Mouse (Mus musculus): ENCODE data around the gene Csf2rb2. TPM values are rescaled to one million over a fixed set of nuclear protein-coding genes. Genes with fewer than 3 reads are reported as not detected.
"Not testable (repeated sequence)": the region's sequence is repeated elsewhere in the genome, so short reads cannot be mapped to it uniquely, and the experiment has no call there.

The Csf2rb2 gene
- total RNA-seq (2017) = 7.3 and 8.1 TPM in 2 replicates

DNA sequence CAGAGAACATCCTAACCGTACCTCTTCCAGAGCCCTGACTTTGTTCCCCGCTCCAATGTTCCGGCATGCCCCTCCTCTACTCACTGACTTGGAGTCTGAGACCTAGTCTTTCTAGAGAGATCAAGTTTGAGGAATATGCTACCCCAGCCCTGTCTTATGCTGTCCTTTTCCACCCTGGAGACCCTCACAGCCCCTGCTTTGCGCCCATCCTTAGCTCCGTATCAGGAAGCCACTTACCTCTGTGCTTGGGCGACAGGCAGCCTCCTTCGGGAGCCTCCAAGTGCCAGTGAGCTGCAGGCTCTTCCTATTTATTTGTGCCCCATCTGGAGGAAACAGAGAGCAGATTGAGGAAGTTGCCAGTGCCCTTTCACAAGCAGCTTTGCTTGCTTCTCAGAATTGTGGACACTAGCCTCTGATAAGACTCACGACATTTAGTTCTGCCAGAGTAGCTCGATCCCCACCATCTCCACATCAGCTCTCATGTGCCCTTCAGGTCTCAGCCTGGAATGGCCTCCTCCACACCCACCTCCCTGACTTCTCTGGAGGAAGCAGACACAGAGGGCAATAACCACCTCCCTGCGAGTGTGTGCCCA is at the start of gene Csf2rb2:
Csf2rb2 (minus strand) TSS at position 381 of the 593 bp plus-strand sequence.
- peak; percentile 43 for ATAC-seq (ENCODE audit: extremely low read depth, insufficient number of reproducible peaks, low FRiP score, poor library complexity, severe bottlenecking)

DNA sequence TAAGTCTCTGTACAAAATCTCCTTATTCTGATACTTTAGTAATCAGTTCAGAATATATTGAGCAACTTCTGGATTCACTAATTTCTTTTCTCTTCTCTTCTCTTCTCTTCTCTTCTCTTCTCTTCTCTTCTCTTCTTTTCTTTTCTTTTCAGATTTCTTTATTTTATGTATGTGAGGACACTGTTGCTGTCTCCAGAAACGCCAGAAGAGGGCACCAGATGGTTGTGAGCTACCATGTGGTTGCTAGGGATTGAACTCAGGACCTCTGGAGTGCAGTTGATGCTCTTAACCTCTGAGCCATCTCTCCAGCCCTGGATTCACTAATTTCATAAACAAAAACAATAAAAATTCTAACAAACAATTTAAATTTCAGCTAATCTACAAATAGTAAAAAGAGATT is 49.4 kb upstream of the Csf2rb2 start:
- no peak for ATAC-seq (ENCODE audit: extremely low read depth, insufficient number of reproducible peaks, low FRiP score, poor library complexity, severe bottlenecking)

DNA sequence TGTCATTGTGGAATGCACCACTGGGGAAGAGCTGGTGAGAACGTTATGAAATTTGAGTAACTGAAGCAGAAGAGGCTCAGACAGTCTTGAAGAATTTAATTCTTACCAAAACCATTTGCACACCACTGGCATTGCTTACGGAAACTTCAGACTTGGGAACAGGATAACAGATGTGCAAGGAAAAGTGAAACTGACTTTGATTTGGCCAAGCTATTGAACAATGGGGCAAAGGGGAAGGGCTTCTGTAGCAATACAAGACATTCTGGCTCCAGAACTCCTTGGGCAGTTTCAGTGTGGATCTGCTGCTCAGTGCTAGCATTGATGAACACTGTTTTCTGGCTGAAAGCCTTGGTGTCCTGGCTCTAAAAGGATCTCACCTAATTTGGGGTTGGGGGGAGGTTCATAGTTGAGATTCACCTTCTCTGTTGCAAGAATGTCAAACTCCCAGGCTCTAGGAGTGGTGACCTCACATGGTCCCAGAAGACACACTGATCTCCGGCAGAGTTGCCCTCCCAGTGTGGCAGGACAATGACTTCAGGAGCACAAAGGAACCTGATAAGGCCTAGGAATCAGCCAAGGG is 46.2 kb upstream of the Csf2rb2 start:
- no peak for ATAC-seq (ENCODE audit: extremely low read depth, insufficient number of reproducible peaks, low FRiP score, poor library complexity, severe bottlenecking)

DNA sequence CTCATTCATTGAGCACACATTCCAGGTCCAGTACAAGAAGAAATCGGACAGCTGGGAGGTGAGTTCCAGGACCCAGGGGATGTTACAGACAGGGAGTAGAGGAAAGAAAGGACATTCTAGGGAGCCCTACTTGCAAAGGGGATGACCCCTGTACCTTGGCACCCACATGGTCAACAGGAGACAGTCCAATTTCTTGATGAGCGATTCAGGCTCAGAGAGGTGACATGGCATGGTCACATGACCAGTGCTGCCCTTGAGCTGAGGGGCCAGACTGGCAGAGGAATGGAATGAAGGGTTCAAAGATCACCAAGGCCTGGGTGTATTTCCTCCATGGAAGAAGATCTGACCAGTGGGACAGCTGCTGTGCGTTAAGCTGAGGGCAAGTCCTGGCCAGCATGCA is 39.0 kb upstream of the Csf2rb2 start:
- no peak for ATAC-seq (ENCODE audit: extremely low read depth, insufficient number of reproducible peaks, low FRiP score, poor library complexity, severe bottlenecking)

DNA sequence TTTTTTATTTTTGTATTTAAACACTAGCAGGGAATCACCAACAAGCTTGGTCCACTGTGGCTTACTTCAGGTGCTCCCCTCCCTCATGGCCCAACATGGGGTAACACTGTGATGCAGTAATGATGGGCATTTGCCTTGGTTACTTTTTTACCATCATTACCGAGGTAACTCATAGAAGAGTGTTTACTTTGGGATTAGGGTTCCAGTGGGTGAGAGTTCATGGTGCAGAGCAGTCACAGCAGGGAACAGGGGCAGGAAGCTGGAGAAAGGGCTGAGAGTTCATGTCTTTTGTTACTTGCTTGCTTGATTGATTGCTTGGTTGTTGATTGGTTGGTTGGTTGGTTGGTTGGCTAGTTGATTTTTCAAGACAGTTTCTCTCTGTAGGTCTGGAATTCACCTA is 38.2 kb upstream of the Csf2rb2 start:
- no peak for ATAC-seq (ENCODE audit: extremely low read depth, insufficient number of reproducible peaks, low FRiP score, poor library complexity, severe bottlenecking)

DNA sequence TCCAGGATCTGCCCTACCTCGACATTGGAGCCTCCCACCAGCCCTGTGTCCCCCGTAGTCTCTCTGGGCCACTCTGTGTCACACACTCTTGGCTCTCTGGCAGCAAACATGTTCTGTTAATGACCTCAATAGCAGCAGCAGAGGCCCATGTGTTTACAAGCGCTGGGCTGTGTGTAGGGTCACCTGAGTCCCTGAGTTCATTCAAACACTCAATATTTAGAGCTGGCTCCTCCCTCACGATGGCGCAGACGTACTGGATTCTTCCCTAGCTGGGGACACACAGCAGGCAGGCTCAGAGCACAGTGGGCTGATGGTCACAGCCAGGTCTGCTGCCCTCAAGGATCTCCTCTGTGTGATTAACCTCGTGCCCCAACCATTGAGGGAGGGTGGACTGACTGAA is 35.4 kb upstream of the Csf2rb2 start:
- not testable (repeated sequence) for ATAC-seq (ENCODE audit: extremely low read depth, insufficient number of reproducible peaks, low FRiP score, poor library complexity, severe bottlenecking)

DNA sequence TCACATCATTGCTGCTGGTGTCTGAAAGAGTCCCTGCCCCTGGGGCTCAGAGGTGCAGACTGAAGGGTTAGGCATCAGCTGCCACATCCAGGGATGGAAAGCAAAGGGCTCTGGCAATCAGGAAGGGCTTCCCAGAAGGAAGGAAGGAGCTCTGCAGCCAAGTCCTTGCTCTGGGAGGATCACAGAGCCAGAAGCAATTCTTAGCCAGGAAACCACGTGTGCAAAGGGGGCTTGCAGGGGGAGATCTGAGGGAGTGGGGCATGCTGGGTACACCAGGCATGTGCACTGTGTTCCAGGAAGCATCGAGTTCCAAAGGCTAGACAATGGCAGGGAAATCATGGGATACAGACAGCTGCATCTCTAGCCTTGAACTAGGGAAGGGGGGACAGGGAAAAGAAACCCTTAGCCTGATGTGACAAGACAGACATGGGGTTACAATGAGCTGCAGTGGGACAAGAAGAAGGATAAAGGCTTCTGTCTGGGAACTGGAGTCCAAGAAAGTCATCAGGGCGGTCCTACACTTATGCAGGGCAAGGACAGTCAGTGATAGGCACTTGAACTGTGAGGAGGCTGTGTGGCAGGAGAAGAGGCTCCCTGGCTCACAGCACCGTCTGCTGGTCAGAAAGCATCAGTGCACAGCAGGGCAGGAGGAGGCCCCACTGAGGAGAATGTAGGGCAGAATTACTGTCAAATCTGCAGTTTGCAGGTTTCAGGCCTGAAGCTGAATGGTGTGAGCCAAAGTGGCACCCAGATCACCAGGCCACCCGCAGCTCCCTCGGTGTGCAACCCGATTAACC is 34.3 kb upstream of the Csf2rb2 start:
- peak; percentile 78 for ATAC-seq (ENCODE audit: extremely low read depth, insufficient number of reproducible peaks, low FRiP score, poor library complexity, severe bottlenecking)

DNA sequence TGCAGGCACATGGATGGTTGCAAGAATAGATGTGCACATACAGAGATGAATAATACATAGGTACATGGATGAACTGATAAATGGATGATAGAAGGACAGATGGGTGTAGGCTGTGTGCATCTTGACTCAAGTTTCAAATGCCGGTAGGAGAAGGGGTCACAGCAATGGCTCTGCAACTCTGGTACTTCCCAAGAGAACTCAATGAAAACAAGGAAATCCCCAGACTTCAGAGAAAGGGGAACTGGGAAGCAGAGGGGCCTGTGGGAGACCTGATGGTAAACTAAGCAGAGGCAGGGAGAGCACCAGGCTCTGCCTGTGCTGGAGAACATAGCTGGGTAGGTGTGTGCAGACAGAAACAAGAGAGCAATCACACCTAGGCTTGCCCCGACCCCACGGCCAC is 28.9 kb upstream of the Csf2rb2 start:
- no peak for ATAC-seq (ENCODE audit: extremely low read depth, insufficient number of reproducible peaks, low FRiP score, poor library complexity, severe bottlenecking)

DNA sequence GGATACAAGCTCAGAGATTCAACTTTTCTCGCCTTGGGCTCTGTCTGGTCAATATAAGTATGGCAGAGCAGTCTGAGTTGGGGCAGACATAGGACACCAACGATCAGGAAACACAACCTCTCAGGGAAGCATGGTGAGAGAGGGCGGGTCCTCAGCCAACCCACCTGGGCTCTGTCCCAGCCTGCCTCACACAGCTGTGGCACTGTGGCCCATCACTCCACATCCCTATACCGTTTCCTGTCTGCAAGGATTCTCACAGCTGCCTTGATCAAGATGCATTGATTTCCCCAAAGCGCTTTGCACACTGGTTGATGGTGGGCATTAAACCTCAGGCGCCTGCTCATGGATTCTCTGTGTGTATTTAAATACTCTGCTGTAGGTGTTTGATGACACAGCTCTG is 27.5 kb upstream of the Csf2rb2 start:
- ATAC-seq (ENCODE audit: extremely low read depth, insufficient number of reproducible peaks, low FRiP score, poor library complexity, severe bottlenecking) = no peak

DNA sequence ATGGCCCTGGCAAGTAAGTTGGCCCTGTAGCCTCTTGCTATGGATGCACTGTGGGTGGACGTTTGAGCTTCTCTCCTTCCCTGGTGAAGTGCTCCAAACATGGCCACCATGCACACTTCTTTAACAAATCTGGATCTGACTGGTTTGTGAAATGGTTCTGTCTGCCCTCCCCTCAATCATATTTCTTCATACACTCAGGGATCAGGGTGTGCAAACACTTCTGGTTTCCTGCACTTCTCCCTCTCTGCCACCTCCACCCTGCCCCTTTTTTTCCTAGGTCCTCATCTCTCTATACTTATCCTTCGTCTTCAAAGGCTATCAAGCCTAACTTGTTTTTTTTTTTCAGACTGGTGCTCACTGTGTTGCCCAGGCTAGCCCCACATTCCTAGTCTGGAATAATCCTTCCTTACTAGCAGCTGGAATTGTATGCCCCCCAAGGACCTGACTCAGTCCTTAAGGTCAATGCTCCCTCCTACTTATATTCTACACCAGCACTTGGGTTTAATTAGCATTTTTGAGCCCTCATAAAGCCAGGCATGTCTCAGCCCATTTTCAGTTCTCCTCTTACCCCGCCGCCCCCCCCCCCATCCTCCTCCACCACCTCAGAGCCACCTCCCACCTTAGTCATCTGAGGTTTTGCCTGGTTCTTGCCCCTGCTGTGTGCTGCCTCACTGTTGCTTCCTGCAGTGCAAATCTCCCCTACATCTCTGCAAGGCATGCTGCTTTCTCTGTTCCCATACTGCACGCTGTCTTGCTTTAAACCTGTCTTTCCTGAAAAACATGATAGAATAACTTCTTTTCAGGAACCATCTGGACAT is 26.2 kb upstream of the Csf2rb2 start:
- ATAC-seq (ENCODE audit: extremely low read depth, insufficient number of reproducible peaks, low FRiP score, poor library complexity, severe bottlenecking) = no peak

DNA sequence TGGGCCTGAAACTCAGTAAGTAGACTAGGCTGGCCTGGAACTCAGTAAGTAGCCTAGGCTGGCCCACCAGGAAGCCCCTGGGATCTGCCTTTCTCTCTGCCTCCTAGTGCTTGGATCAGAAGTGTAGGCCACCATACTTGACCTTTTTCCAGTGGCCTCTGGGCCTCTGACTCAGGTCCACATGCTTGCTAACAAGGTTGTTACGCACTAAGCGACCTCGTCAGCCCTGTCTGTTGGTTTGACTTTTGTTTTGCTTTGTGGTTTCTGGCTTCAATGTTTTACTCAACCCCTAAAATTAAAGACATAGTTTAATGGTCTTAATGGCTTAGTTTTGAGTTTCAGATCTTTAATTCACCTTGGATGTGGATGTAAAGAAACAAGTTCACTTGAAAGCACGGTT is 25.2 kb upstream of the Csf2rb2 start:
- no peak for ATAC-seq (ENCODE audit: extremely low read depth, insufficient number of reproducible peaks, low FRiP score, poor library complexity, severe bottlenecking)

DNA sequence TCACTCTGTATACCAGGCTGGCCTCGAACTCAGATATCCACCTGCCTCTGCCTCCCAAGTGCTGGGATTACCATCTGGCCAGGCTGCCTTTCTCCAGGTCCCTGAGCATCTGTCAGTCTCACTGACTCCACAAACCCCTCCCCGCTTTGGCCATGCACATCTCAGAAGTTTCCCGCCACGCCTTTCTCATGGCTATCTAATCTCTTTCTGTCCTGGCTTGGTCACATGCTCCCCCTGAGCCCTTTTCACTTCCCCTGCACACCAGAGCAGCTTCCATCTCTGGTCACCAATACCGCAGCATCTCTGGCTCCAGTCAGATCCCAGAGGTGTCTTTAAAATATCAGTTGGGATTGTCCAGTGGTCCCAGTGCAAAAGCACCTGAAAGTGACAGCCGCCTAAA is 24.5 kb upstream of the Csf2rb2 start:
- ATAC-seq (ENCODE audit: extremely low read depth, insufficient number of reproducible peaks, low FRiP score, poor library complexity, severe bottlenecking) = not testable (repeated sequence)

DNA sequence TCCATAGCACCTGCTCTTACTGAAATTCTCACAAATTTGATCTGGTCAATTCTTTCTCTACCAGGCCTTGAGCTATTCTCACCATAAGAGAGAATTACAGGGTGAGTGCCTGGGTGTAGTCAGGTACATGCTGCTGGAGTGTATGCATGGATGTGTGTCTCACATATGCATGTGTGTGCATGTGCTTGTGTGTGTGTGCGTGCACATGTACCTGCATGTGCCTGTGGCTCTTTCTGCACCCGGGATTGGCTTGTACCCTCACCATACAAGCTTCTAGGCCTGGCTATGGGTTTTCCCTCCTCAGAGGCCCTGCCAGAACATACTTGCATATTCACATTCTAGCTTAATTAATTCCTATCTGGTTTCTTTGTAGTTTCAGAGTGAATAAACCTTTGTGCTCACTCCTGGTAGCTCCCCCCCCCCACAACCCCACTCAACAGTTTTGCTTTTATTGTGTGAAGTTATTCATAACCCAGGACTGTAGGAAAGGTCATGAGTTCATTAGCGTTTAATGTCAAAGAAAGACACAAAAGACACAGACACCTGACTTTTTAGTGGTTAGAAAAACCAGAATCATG is 23.1 kb upstream of the Csf2rb2 start:
- ATAC-seq (ENCODE audit: extremely low read depth, insufficient number of reproducible peaks, low FRiP score, poor library complexity, severe bottlenecking) = no peak

DNA sequence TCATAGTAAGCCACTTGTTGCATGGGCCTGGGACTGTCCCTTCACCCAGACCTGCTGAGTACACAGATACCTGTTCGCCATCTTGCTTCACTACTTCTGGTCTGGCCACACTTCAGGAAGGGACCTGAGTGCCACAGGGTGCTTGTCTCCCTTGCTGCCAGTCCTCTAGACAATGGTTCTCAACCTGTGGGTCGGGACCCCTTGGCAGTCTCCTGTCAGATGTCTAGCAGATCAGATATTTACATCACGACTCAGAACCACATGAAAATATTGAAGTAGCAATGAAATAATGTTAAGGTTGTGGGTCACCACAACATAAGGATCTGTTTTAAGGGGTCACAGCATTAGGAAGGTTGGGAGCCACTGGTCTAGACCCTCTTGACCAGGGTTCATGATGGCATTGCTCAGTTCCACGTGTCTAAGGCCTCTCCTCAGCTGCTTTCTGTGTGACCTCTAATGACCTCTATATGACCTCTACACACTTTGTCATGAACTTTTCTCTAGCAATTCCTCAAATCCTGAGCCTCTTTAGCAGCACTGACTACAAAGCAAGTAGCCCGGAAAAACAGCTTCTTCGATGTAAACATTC is 22.3 kb upstream of the Csf2rb2 start:
- ATAC-seq (ENCODE audit: extremely low read depth, insufficient number of reproducible peaks, low FRiP score, poor library complexity, severe bottlenecking) = not testable (repeated sequence)

DNA sequence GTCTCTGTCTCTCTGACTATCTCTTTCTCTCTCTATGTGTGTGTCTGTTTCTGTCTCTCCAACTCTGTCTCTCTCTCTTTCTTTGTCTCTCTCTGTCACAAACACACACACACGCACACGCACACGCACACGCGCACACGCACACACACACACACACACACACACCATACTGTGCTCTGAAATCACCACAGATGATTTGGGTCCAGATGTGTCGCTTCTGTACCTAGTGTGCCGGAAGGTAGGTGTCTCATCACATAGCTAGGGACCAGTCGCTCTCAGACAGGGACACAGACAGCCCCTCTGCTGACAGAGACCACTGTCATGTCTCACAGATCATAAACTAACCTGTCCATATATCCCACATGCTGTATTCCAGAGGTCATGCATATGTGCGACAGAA is 21.2 kb upstream of the Csf2rb2 start:
- ATAC-seq (ENCODE audit: extremely low read depth, insufficient number of reproducible peaks, low FRiP score, poor library complexity, severe bottlenecking) = no peak

DNA sequence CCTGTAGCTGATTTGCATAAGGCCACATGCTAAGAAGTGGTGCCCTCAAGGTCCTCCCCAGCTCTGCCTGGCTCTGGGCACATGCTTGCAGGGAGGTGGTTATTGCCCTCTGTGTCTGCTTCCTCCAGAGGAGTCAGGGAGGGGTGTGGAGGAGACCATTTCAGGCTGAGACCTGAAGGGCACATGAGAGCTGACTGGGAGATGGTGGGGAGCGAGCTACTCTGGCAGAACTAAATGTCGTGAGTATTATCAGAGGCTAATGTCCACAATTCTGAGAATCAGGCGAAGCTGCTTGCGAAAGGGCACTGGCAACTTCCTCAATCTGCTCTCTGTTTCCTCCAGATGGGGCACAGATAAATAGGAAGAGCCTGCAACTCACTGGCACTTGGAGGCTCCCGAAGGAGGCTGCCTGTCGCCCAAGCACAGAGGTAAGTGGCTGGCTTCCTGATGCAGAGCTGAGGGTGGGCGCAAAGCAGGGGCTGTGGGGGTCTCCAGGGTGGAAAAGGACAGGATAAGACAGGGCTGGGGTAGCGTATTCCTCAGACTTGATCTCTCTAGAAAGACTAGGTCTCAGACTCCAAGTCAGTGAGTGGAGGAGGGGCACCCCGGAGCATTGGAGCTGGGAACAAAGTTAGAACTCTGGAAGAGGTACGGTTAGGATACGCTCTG is 20.3 kb upstream of the Csf2rb2 start, which contains the start of gene Csf2rb:
Csf2rb (plus strand) TSS at position 82 of the 669 bp plus-strand sequence.
- ATAC-seq (ENCODE audit: extremely low read depth, insufficient number of reproducible peaks, low FRiP score, poor library complexity, severe bottlenecking) = peak; percentile 53

DNA sequence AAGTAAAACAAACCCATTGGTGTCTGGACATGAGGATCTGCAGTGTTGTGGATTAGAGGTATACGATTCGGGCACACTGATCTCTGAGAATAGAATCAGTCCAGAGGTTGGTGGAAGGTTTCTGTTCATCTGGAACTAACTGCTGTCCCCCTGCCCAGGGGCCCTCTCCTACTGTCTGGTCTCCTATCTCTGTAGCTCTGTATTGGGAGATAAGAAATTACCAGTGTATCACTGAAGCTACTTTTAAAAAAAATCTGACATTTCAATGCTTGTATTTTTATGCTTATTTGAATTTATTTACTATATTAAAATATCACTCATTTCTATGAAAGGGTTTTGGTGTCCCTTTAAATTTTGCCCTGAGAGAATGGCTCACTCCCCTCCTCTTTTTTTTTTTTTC is 18.8 kb upstream of the Csf2rb2 start:
- no peak for ATAC-seq (ENCODE audit: extremely low read depth, insufficient number of reproducible peaks, low FRiP score, poor library complexity, severe bottlenecking)

DNA sequence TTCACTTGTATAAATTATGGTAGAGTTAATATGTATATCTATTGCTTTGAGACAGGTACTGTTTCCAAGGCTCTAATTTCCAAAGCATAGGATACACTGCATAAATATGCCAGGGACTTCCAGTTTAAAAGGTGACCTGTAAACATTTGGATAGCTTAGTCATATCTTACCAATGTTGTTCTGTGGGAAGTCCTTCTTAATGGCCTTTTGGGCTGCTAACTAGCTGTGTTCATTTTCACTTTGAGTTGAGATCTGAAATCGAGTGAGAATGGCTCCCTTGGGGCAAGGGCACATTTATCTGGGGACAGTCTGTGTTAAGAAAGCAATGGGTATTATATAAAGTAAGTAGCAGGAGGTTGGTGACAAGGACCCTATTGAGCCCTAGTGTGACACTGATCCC is 17.8 kb upstream of the Csf2rb2 start:
- no peak for ATAC-seq (ENCODE audit: extremely low read depth, insufficient number of reproducible peaks, low FRiP score, poor library complexity, severe bottlenecking)
